Comparison of ENCODE assay signal across 11 mouse cellular contexts in genomic region chr15:28189668-28190067, GRCm38 (mm10). TPM values are rescaled to one million over a fixed set of nuclear protein-coding genes. Genes with fewer than 3 reads are reported as not detected.
DNase-seq lines count a peak whose midpoint lies in the region; ATAC-seq and TF ChIP-seq lines count a peak whose summit lies in the region.
"Had no signal": no experiment of that assay in that cellular context is flagged by ENCODE, and none has a peak within 500 bp of the region (broad histone marks: within the 10 kb centered on the region; RNA-seq: fewer than 3 reads in every experiment).

No protein-coding gene starts in this region.

- no peaks in the 10 kb centered on the region for H3K4me1 ChIP-seq in spleen, adult 2 months (ENCODE audit: control insufficient read depth, insufficient read depth, insufficient read length)
- H3K4me1 ChIP-seq in hindbrain, embryonic 14.5 days (replicated peaks; ENCODE audit: control insufficient read depth, insufficient read depth, low read length) = no peaks in the 10 kb centered on the region
- H3K4me1 ChIP-seq: neural tube, embryonic 12.5 days; stomach, embryonic 15.5 days had no signal

- no peak for TF ChIP-seq POLR2A in spleen, adult 2 months (IDR thresholded peaks at IDR 0.05; ENCODE audit: low read depth, low read length)

- H3K27ac ChIP-seq in spleen, adult 2 months (ENCODE audit: insufficient read depth, low read length) = no peak overlapping the region
- no peak overlapping the region for H3K27ac ChIP-seq in hindbrain, embryonic 14.5 days
- H3K27ac ChIP-seq: liver, embryonic 14.5 days; neural tube, embryonic 12.5 days; stomach, embryonic 15.5 days had no signal

- 8% methylated on average over 12 of the region's 12 CpGs for WGBS in spleen, adult 2 months
- 48% methylated on average over 12 of the region's 12 CpGs for WGBS in hindbrain, embryonic 14.5 days

- H3K4me2 ChIP-seq in hindbrain, embryonic 14.5 days (replicated peaks) = no peak overlapping the region
- H3K4me2 ChIP-seq: neural tube, embryonic 12.5 days; stomach, embryonic 15.5 days had no signal

- H3K36me3 ChIP-seq in spleen, adult 2 months (ENCODE audit: control insufficient read depth, insufficient read depth, low read length) = no peaks in the 10 kb centered on the region
- H3K36me3 ChIP-seq in hindbrain, embryonic 14.5 days (replicated peaks; ENCODE audit: control insufficient read depth, insufficient read depth) = no peaks in the 10 kb centered on the region
- H3K36me3 ChIP-seq: neural tube, embryonic 12.5 days; stomach, embryonic 15.5 days had no signal

- intact Hi-C loops in heart, postnatal 25 days (cut with DNase I) = loop anchor here (10.0 kb wide), 2 partner anchors 335 to 535 kb away; no protein-coding TSS in a partner anchor

- no peak for TF ChIP-seq CTCF in spleen, adult 2 months (IDR thresholded peaks at IDR 0.05; ENCODE audit: extremely low read depth, insufficient read depth, insufficient read length, insufficient replicate concordance)

- no peak overlapping the region for H3K9ac ChIP-seq in hindbrain, embryonic 14.5 days
- H3K9ac ChIP-seq: liver, embryonic 14.5 days; neural tube, embryonic 12.5 days; stomach, embryonic 15.5 days had no signal

- H3K27me3 ChIP-seq in spleen, adult 2 months (ENCODE audit: control insufficient read depth, insufficient read depth, low read length) = no peaks in the 10 kb centered on the region
- H3K27me3 ChIP-seq in hindbrain, embryonic 14.5 days (ENCODE audit: control insufficient read depth, insufficient read depth, low read length) = peaks cover 11% of the 10 kb centered on the region; the same call in 1 of the 2 replicates
- H3K27me3 ChIP-seq: stomach, embryonic 15.5 days had no signal

- peak; percentile 80 for DNase-seq in heart, adult 11 months
- no peak for DNase-seq in heart, postnatal 25 days (ENCODE audit: low spot score)
- DNase-seq in spleen, adult 2 months (ENCODE audit: low read depth in 1 of 2, low spot score in 2 of 2) = peak in 1 of 2 experiments; percentile 40
- no peak for DNase-seq in spleen, postnatal 4 days (ENCODE audit: low spot score in 2 of 2)
- no peak for DNase-seq in retina, postnatal 1 day
- DNase-seq in hindbrain, embryonic 14.5 days (ENCODE audit: low spot score) = no peak
- no peak for DNase-seq in right cerebral cortex, adult 18-20 months

- peak overlapping the region; percentile 2; the same call in 1 of the 2 replicates for H3K4me3 ChIP-seq in spleen, adult 2 months (ENCODE audit: extremely low read depth, insufficient read depth, insufficient read length)
- no peak overlapping the region for H3K4me3 ChIP-seq in hindbrain, embryonic 14.5 days (replicated peaks; ENCODE audit: low read length)
- H3K4me3 ChIP-seq: neural tube, embryonic 12.5 days; stomach, embryonic 15.5 days had no signal

- peak; percentile 88 for ATAC-seq in megakaryocyte, adult 5-6 weeks (ENCODE audit: poor library complexity, severe bottlenecking)
- ATAC-seq in hindbrain, embryonic 14.5 days (ENCODE audit: low FRiP score) = no peak

- H3K9me3 ChIP-seq in hindbrain, embryonic 14.5 days (ENCODE audit: control insufficient read depth, low read length) = no peaks in the 10 kb centered on the region
- H3K9me3 ChIP-seq: neural tube, embryonic 12.5 days; stomach, embryonic 15.5 days had no signal

RNA-seq across cellular contexts. Expression of gene Dnah5, which starts 13.9 kb away (rescaled TPM):
- under 1 TPM in 1 of 2 experiments, not detected in 1; 0.03 TPM for total RNA-seq in heart, postnatal 25 days (2021)
- not detected in 2 replicates for polyA plus RNA-seq in spleen, adult 2 months (2012; rRNA removed)
- not detected in 2 replicates for total RNA-seq in megakaryocyte, adult 5-6 weeks (2015)
- total RNA-seq in megakaryocyte, adult 5-6 weeks (2017) = not detected in 2 replicates
- 0.33 and 0.40 TPM in 2 replicates for polyA plus RNA-seq in hindbrain, embryonic 14.5 days (2014; fragmentation: Nextera tagmentation; extraction: Ambion mirVana)
